Mouse (Mus musculus): Measurements from ENCODE around the gene Rap1gap.

- TF ChIP-seq POLR2A (IDR thresholded peaks at IDR 0.05; ENCODE audit: borderline replicate concordance, insufficient read depth, low read length) (no peak), CTCF (IDR thresholded peaks at IDR 0.05; ENCODE audit: borderline replicate concordance, insufficient read depth, low read depth, low read length) (no peak)
Observed at GRCm38 (mm10) chr4:137728399-137729154, 64.1 kb downstream of the Rap1gap start.

Data from cerebellum, adult 2 months (tissue).